Mouse (Mus musculus) MEL (cell line): Measurements from ENCODE around the gene Palld. TPM values are rescaled to one million over a fixed set of nuclear protein-coding genes. Genes with fewer than 3 reads are reported as not detected.

Experiments used
- DNase-seq: peaks from one replicate; pipeline ENCODE4 v3.0.0; 2011; ENCODE audit warnings: low read depth, low spot score
- H3K27ac ChIP-seq: 2 replicates; pipeline ENCODE4 v1.5.1; 2012; ENCODE audit warnings: low read depth, mild to moderate bottlenecking, control low read depth, low read length, moderate library complexity; ENCODE audit not compliant: control insufficient read depth
- H3K27me3 ChIP-seq, 2 experiments: fragments of 150-350 bp in 1 of 2; sonication (generic) in 1 of 2; 2 replicates each; pipeline ENCODE4 v1.6.1; 2012; ENCODE audit warnings: low read length in 2 of 2, mild to moderate bottlenecking in 2 of 2, improper control_type of control experiment in 1 of 2, moderate library complexity in 1 of 2; ENCODE audit not compliant: insufficient read depth in 2 of 2, control insufficient read depth in 1 of 2
- H3K36me3 ChIP-seq, 2 experiments: 2 replicates each; pipeline ENCODE4 v1.6.1; 2012 to 2014; ENCODE audit warnings: low read length in 2 of 2, improper control_type of control experiment in 1 of 2, inconsistent platforms in 1 of 2, mild to moderate bottlenecking in 1 of 2; ENCODE audit not compliant: insufficient read depth in 2 of 2, control insufficient read depth in 1 of 2
- H3K4me1 ChIP-seq, 2 experiments: fragments of 150-350 bp in 1 of 2; sonication (generic) in 1 of 2; 2 replicates each; pipeline ENCODE4 v1.6.1; 2012; ENCODE audit warnings: low read length in 2 of 2, improper control_type of control experiment in 1 of 2, mild to moderate bottlenecking in 1 of 2; ENCODE audit not compliant: insufficient read depth in 2 of 2, control insufficient read depth in 1 of 2
- H3K4me3 ChIP-seq, 2 experiments: fragments of 150-350 bp in 1 of 2; sonication (generic) in 1 of 2; 2 replicates each; pipeline ENCODE4 v1.5.1; 2012; ENCODE audit warnings: low read depth in 2 of 2, low read length in 2 of 2, mild to moderate bottlenecking in 2 of 2, moderate library complexity in 2 of 2, control low read depth in 1 of 2, improper control_type of control experiment in 1 of 2; ENCODE audit not compliant: control insufficient read depth in 1 of 2, insufficient read depth in 1 of 2
- H3K79me2 ChIP-seq: 2 replicates; pipeline ENCODE4 v1.6.1; 2012; ENCODE audit warnings: mild to moderate bottlenecking, low read length, moderate library complexity; ENCODE audit not compliant: control insufficient read depth, poor library complexity, insufficient read depth
- H3K9ac ChIP-seq: 2 replicates; pipeline ENCODE4 v1.6.1; 2012; ENCODE audit warnings: low read depth, mild to moderate bottlenecking, control low read depth, low read length, moderate library complexity; ENCODE audit not compliant: control insufficient read depth, poor library complexity, severe bottlenecking
- H3K9me3 ChIP-seq: fragments of 150-350 bp; sonication (generic); replicated peaks from 2 replicates; pipeline ENCODE4 v1.6.1; 2012; ENCODE audit warnings: mild to moderate bottlenecking, low read length, improper control_type of control experiment, moderate library complexity; ENCODE audit not compliant: insufficient read depth
- CTCF ChIP-seq, 3 experiments: IDR thresholded peaks in 2 of 3; conservative IDR thresholded peaks in 1 of 3; 2 replicates each; pipeline ENCODE4 v1.5.1; 2011 to 2012; ENCODE audit warnings: low read length in 3 of 3, low read depth in 2 of 3, mild to moderate bottlenecking in 2 of 3, improper control_type of control experiment in 1 of 3, inconsistent platforms in 1 of 3, mixed read lengths in 1 of 3, moderate library complexity in 1 of 3; ENCODE audit not compliant: control insufficient read depth in 1 of 3, insufficient read depth in 1 of 3, poor library complexity in 1 of 3, severe bottlenecking in 1 of 3
- E2F4 ChIP-seq: IDR thresholded peaks from 2 replicates; pipeline ENCODE4 v1.6.1; 2011; ENCODE audit warnings: low read depth, low read length, improper control_type of control experiment, borderline replicate concordance
- ELF1 ChIP-seq: IDR thresholded peaks from 2 replicates; pipeline ENCODE4 v1.6.1; 2014; ENCODE audit warnings: low read depth, mild to moderate bottlenecking, inconsistent platforms, low read length, improper control_type of control experiment, moderate library complexity
- JUND ChIP-seq: IDR thresholded peaks from 2 replicates; pipeline ENCODE4 v1.6.1; 2011; ENCODE audit warnings: low read depth, mild to moderate bottlenecking, improper control_type of control experiment, low read length
- MAFK ChIP-seq: IDR thresholded peaks from 2 replicates; pipeline ENCODE4 v1.6.1; 2011; ENCODE audit warnings: low read depth, mild to moderate bottlenecking, low read length, improper control_type of control experiment, borderline replicate concordance
- MEF2A ChIP-seq: IDR thresholded peaks from 2 replicates; pipeline ENCODE4 v1.6.1; 2014; ENCODE audit warnings: low read depth, mild to moderate bottlenecking, inconsistent platforms, low read length, improper control_type of control experiment; ENCODE audit not compliant: poor library complexity, insufficient replicate concordance, severe bottlenecking; ENCODE audit errors: extremely low read depth
- MYB ChIP-seq: IDR thresholded peaks from 2 replicates; pipeline ENCODE4 v1.6.1; 2011; ENCODE audit warnings: mild to moderate bottlenecking, low read depth, low read length, improper control_type of control experiment
- RAD21 ChIP-seq: IDR thresholded peaks from 2 replicates; pipeline ENCODE4 v1.6.1; 2011; ENCODE audit warnings: mild to moderate bottlenecking, low read depth, low read length, improper control_type of control experiment
- SMC3 ChIP-seq: IDR thresholded peaks from 2 replicates; pipeline ENCODE4 v1.6.1; 2011; ENCODE audit warnings: low read depth, low read length, improper control_type of control experiment
- TAL1 ChIP-seq: IDR thresholded peaks from 2 replicates; pipeline ENCODE4 v1.6.1; 2012; ENCODE audit warnings: mild to moderate bottlenecking, inconsistent platforms, low read length, moderate library complexity, mixed read lengths
- ZKSCAN1 ChIP-seq: IDR thresholded peaks from 2 replicates; pipeline ENCODE4 v1.6.1; 2012; ENCODE audit warnings: low read depth, mild to moderate bottlenecking, inconsistent platforms, low read length, improper control_type of control experiment, moderate library complexity
- ZMIZ1 ChIP-seq: IDR thresholded peaks from 2 replicates; pipeline ENCODE4 v1.6.1; 2012; ENCODE audit warnings: low read depth, mild to moderate bottlenecking, inconsistent platforms, low read length, improper control_type of control experiment, moderate library complexity
- ZNF384 ChIP-seq: IDR thresholded peaks from 2 replicates; pipeline ENCODE4 v1.6.1; 2012; ENCODE audit warnings: low read depth, mild to moderate bottlenecking, inconsistent platforms, low read length, improper control_type of control experiment
- polyA plus RNA-seq, 2 experiments: library from polyadenylated mRNA; stranded (reverse) in 1 of 2; unstranded in 1 of 2; fragments of >175 nt in 1 of 2; fragments of >200 nt in 1 of 2; gene quantifications; 2 replicates each; pipeline versions ENCODE4 v1.2.1 to v1.2.4; 2012; ENCODE audit warnings: low replicate concordance in 2 of 2, low read depth in 1 of 2; ENCODE audit not compliant: insufficient read length in 2 of 2, insufficient read depth in 1 of 2, missing spikeins in 1 of 2
- total RNA-seq: library from RNA; depleted of rRNA; stranded (reverse); fragments of 300-350 nt; gene quantifications from 2 replicates; pipeline ENCODE4 v1.2.3, GENCODE M21; 2012

The Palld gene
- total and polyA plus RNA-seq, 3 experiments = 0.23 to 1.9 TPM; not detected in 1

DNA sequence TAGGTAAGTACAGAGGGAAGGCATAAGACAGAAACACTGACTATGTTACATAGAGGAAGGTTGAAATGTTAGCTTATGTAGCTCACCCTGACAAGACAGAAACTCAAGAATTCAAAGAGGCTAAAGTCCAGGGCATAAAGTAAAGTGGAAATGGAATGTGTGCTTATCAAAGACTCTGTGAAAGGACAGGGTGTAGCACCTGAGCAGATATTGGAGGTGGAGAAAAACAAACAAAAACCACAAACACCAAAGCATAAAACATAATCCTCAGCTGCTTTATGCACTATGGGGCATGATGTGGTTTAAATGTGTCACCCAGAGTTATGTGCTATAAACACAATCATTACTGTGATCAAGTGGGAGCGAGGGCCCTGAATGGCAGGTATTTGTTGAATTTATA lies 22.0 kb upstream of the Palld start:
- no peak for DNase-seq
- Histone ChIP-seq H3K4me1 (no peaks in the 10 kb centered on the region), H3K4me3 (no peak overlapping the region), H3K27me3 (no peaks in the 10 kb centered on the region), H3K36me3 (no peaks in the 10 kb centered on the region), H3K27ac (no peak overlapping the region), H3K9ac (no peak overlapping the region), H3K9me3 (no peaks in the 10 kb centered on the region), H3K79me2 (no peaks in the 10 kb centered on the region)
- TF ChIP-seq ELF1 (no peak), MEF2A (no peak), ZMIZ1 (no peak), CTCF (IDR thresholded peaks at IDR 0.05 in 2 of 3, conservative IDR thresholded peaks at IDR 0.05 in 1 of 3; ENCODE audit: control insufficient read depth in 1 of 3, insufficient read depth in 1 of 3, low read depth in 2 of 3, low read length in 3 of 3, poor library complexity in 1 of 3, severe bottlenecking in 1 of 3) (no peak), MAFK (no peak), ZNF384 (no peak), ZKSCAN1 (no peak), MYB (no peak), SMC3 (no peak), E2F4 (no peak), TAL1 (no peak)

DNA sequence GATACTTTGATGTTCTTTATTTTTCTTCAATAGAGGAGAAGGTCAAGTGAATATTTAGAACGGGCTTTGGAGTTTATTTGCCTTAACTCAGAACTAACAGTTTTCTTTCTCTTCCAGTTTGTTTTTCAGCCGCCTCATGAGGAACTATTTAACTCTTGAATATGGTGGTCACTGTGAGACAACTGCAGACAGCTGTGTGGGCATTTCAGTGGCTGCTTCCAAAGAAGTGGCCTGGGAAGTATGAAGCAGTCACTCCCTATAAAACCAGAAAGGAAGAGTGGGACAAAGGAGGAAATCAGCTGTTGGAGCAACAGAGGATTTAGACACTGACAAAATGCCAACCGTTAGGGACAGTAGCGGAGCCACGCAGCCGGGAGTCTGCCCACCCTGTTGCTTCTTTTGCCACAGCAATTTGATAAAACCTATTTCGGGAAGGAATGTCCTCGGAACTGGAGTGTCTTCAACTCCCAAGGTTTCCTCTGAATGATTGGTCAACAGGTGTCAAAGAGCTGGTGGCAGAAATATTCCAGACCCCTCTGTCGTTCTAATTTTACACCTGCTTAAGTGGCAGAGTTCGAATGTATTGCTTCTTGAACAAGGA lies 19.1 kb upstream of the Palld start:
- Histone ChIP-seq H3K4me1 (no peaks in the 10 kb centered on the region), H3K27me3 (no peaks in the 10 kb centered on the region), H3K27ac (no peak overlapping the region), H3K9me3 (no peaks in the 10 kb centered on the region), H3K36me3 (no peaks in the 10 kb centered on the region), H3K9ac (no peak overlapping the region), H3K4me3 (no peak overlapping the region), H3K79me2 (no peaks in the 10 kb centered on the region)
- no peak for TF ChIP-seq E2F4
- no peak for DNase-seq

DNA sequence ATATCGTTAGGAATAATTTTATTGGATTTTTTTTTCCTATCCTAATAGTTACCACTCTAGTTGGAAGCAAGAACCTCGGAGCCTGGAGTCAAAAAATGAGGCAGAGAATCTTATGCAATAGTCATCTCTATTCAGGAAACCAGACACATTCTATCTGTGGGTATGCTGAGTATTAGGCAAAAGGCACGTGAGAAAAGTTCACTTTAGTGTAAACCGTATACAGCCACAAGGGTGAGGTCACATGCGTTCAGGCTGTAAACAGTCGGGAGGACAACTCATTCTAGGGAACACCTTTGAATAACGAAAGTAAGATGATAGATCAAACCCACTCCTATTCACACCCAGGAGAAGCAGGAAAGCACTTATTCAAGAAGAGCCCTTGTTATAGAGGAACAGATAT lies 17.9 kb upstream of the Palld start:
- Histone ChIP-seq H3K27ac (no peak overlapping the region), H3K9ac (no peak overlapping the region), H3K36me3 (no peaks in the 10 kb centered on the region), H3K9me3 (no peaks in the 10 kb centered on the region), H3K4me1 (no peaks in the 10 kb centered on the region), H3K4me3 (no peak overlapping the region), H3K79me2 (no peaks in the 10 kb centered on the region), H3K27me3 (no peaks in the 10 kb centered on the region)
- TF ChIP-seq JUND (no peak), SMC3 (no peak), RAD21 (no peak)
- DNase-seq = no peak
